Mouse (Mus musculus) ES-E14 (cell line): ENCODE results near the gene Szt2. TPM values are rescaled to one million over a fixed set of nuclear protein-coding genes. Genes with fewer than 3 reads are reported as not detected.

Experiments used
- DNase-seq: peaks from one replicate; pipeline ENCODE4 v3.0.0-alpha.2; 2013; ENCODE audit warnings: low read depth, low spot score
- H3K27ac ChIP-seq: 2 replicates; pipeline ENCODE4 v1.5.1; 2012; ENCODE audit warnings: low read depth, mild to moderate bottlenecking, low read length, moderate library complexity, mixed read lengths; ENCODE audit not compliant: poor library complexity, insufficient read depth, severe bottlenecking
- H3K36me3 ChIP-seq: 2 replicates; pipeline ENCODE4 v1.6.1; 2012; ENCODE audit warnings: mild to moderate bottlenecking, low read length, moderate library complexity, mixed read lengths; ENCODE audit not compliant: control insufficient read depth, poor library complexity, insufficient read depth, severe bottlenecking
- H3K4me1 ChIP-seq, 2 experiments: fragments of 150-350 bp in 1 of 2; sonication (generic) in 1 of 2; 2 replicates each; pipeline ENCODE4 v1.6.1; 2012; ENCODE audit warnings: low read length in 2 of 2, mild to moderate bottlenecking in 1 of 2, mixed read lengths in 1 of 2; ENCODE audit not compliant: control insufficient read depth in 2 of 2, insufficient read depth in 2 of 2, poor library complexity in 1 of 2
- H3K4me3 ChIP-seq, 2 experiments: fragments of 150-350 bp in 1 of 2; sonication (generic) in 1 of 2; 2 replicates each; pipeline ENCODE4 v1.5.1; 2012; ENCODE audit warnings: low read length in 2 of 2, low read depth in 1 of 2, mild to moderate bottlenecking in 1 of 2, mixed read lengths in 1 of 2; ENCODE audit not compliant: insufficient read depth in 1 of 2, poor library complexity in 1 of 2, severe bottlenecking in 1 of 2
- H3K9ac ChIP-seq: 2 replicates; pipeline ENCODE4 v1.6.1; 2012; ENCODE audit warnings: low read depth, mild to moderate bottlenecking, low read length, mixed read lengths; ENCODE audit not compliant: poor library complexity, insufficient read depth, severe bottlenecking
- H3K9me3 ChIP-seq: fragments of 150-350 bp; sonication (generic); 2 replicates; pipeline ENCODE4 v1.6.1; 2012; ENCODE audit warnings: low read depth, mild to moderate bottlenecking, low read length; ENCODE audit not compliant: control insufficient read depth, insufficient read depth
- CHD2 ChIP-seq: IDR thresholded peaks from 2 replicates; pipeline ENCODE4 v1.6.1; 2014; ENCODE audit warnings: mild to moderate bottlenecking, low read depth, low read length, inconsistent platforms
- HCFC1 ChIP-seq: IDR thresholded peaks from 2 replicates; pipeline ENCODE4 v1.6.1; 2012; ENCODE audit warnings: low read length, inconsistent platforms, borderline replicate concordance; ENCODE audit not compliant: insufficient read depth
- MAFK ChIP-seq: IDR thresholded peaks from 2 replicates; pipeline ENCODE4 v1.6.1; 2014; ENCODE audit warnings: mild to moderate bottlenecking, low read depth, low read length, inconsistent platforms; ENCODE audit not compliant: insufficient read depth
- ZC3H11A ChIP-seq: IDR thresholded peaks from 2 replicates; pipeline ENCODE4 v1.6.1; 2012; ENCODE audit warnings: low read depth, mild to moderate bottlenecking, inconsistent platforms, low read length, borderline replicate concordance
- ZNF384 ChIP-seq: IDR thresholded peaks from 2 replicates; pipeline ENCODE4 v1.6.1; 2012; ENCODE audit warnings: low read depth, low read length, inconsistent platforms
- in situ Hi-C, 2 experiments: fragments of 600-800 bp; cut with MboI; formaldehyde crosslinking; loops; one replicate each; pipeline ENCODE4 v1.15.1; 2025; ENCODE audit warnings: low sequenced_read_pairs in 2 of 2, inconsistent platforms in 1 of 2; ENCODE audit not compliant: unreplicated experiment in 2 of 2
- total RNA-seq: library from RNA; depleted of rRNA; stranded (reverse); fragments of 300-350 nt; gene quantifications from 2 replicates; pipeline ENCODE4 v1.2.3, GENCODE M21; 2012

Szt2 gene
- total RNA-seq, 1 experiment, result 17.4 TPM

- H3K4me3 ChIP-seq, result no peak overlapping the region
- TF ChIP-seq ZC3H11A, result no peak
- TF ChIP-seq HCFC1, result no peak
- no peak for TF ChIP-seq ZNF384
- TF ChIP-seq MAFK, result no peak
- no peak for TF ChIP-seq CHD2
- peaks cover 36% of the 10 kb centered on the region for H3K36me3 ChIP-seq
- H3K9me3 ChIP-seq, result no peaks in the 10 kb centered on the region
- in situ Hi-C loops, result no loop called here
- H3K4me1 ChIP-seq, result no peaks in the 10 kb centered on the region
- H3K9ac ChIP-seq, result no peak overlapping the region
- no peak overlapping the region for H3K27ac ChIP-seq
- no peak for DNase-seq
Measured at GRCm38 (mm10) chr4:118401918-118402317, 7.2 kb downstream of the Szt2 start.

- no peaks in the 10 kb centered on the region for H3K9me3 ChIP-seq
- no peak overlapping the region for H3K4me3 ChIP-seq
- no peak overlapping the region for H3K27ac ChIP-seq
- H3K36me3 ChIP-seq, result peaks cover 38% of the 10 kb centered on the region
- TF ChIP-seq ZNF384 (no peak), CHD2 (no peak), ZC3H11A (no peak), MAFK (no peak), HCFC1 (no peak)
- H3K9ac ChIP-seq, result no peak overlapping the region
- in situ Hi-C loops, result no loop called here
- H3K4me1 ChIP-seq, result no peaks in the 10 kb centered on the region
- no peak for DNase-seq
Measured at GRCm38 (mm10) chr4:118401421-118401820, 7.7 kb downstream of the Szt2 start.

GRCm38 (mm10) chr4:118398400-118398799 is 10.7 kb downstream of the Szt2 start:
- peaks cover 44% of the 10 kb centered on the region for H3K36me3 ChIP-seq

GRCm38 (mm10) chr4:118396433-118396832 is 12.6 kb downstream of the Szt2 start:
- no peaks in the 10 kb centered on the region for H3K4me1 ChIP-seq
- no peak overlapping the region for H3K4me3 ChIP-seq
- H3K9me3 ChIP-seq, result no peaks in the 10 kb centered on the region
- no peak for DNase-seq
- peaks cover 48% of the 10 kb centered on the region for H3K36me3 ChIP-seq
- in situ Hi-C loops, result no loop called here
- TF ChIP-seq ZC3H11A (no peak), CHD2 (no peak), MAFK (no peak), ZNF384 (no peak), HCFC1 (no peak)
- no peak overlapping the region for H3K27ac ChIP-seq
- no peak overlapping the region for H3K9ac ChIP-seq

More at GRCm38 (mm10) chr4:118398400-118398799, 10.7 kb downstream of the Szt2 start:
- in situ Hi-C loops, result no loop called here
- TF ChIP-seq HCFC1, result no peak
- no peak for TF ChIP-seq ZNF384
- no peak for TF ChIP-seq ZC3H11A
- no peak for TF ChIP-seq MAFK
- no peak for TF ChIP-seq CHD2
- Histone ChIP-seq H3K4me1 (no peaks in the 10 kb centered on the region), H3K9me3 (no peaks in the 10 kb centered on the region), H3K9ac (no peak overlapping the region), H3K27ac (no peak overlapping the region), H3K4me3 (no peak overlapping the region)
- DNase-seq, result no peak

DNA sequence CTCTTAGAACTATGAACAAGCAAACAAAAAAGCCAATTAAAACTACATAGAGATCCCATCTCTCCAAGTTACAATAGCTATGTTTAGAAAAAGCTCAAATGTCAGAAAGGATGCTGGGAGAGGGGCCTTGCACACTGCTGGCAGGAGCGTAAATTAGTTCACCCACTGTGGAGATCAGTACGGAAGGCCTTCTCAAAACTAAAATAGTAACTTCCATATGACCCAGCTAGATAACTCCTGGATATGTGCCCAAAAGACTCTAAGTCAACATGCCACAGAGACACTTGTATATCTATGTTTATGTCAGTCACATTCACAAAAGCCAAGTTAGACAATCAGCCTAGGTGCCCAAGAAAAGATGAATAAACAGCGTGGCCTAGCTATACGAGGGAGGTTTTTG is 13.8 kb downstream of the Szt2 start:
- no peak overlapping the region for H3K9ac ChIP-seq
- DNase-seq, result no peak
- no peak overlapping the region for H3K27ac ChIP-seq
- peaks cover 57% of the 10 kb centered on the region for H3K36me3 ChIP-seq
- no peaks in the 10 kb centered on the region; a peak in 1 of 4 replicates for H3K4me1 ChIP-seq
- in situ Hi-C loops, result no loop called here
- no peaks in the 10 kb centered on the region for H3K9me3 ChIP-seq
- H3K4me3 ChIP-seq, result no peak overlapping the region
- TF ChIP-seq ZC3H11A, result no peak
- no peak for TF ChIP-seq HCFC1
- no peak for TF ChIP-seq ZNF384
- no peak for TF ChIP-seq CHD2
- TF ChIP-seq MAFK, result no peak
